Mouse (Mus musculus): ENCODE measurements at regions not wholly inside any gene's neighbourhood (a gene's known extent, or its start where the extent isn't known, plus 50 kb on each side); places are given as distances from the start of the nearest gene placed in this dataset.

- Histone ChIP-seq H3K4me1 (peaks cover 32% of the 10 kb centered on the region), H3K4me3 (no peak overlapping the region), H3K4me2 (no peak overlapping the region), H3K27ac (replicated peaks) (no peak overlapping the region), H3K36me3 (no peaks in the 10 kb centered on the region), H3K9me3 (no peaks in the 10 kb centered on the region; the same call in 1 of the 2 replicates), H3K27me3 (replicated peaks) (no peaks in the 10 kb centered on the region), H3K9ac (no peak overlapping the region)
- no peak for ATAC-seq (ENCODE audit: extremely low read depth, insufficient number of reproducible peaks, low FRiP score, low TSS enrichment)
- 68% methylated on average over 4 of the region's 4 CpGs for WGBS
These were observed 79.2 kb upstream of the 4930583I09Rik start for GRCm38 (mm10) chr17:64915025-64915424.

- ATAC-seq (ENCODE audit: extremely low read depth, insufficient number of reproducible peaks, low FRiP score, low TSS enrichment), result no peak
These were observed 78.4 kb upstream of the 4930583I09Rik start for GRCm38 (mm10) chr17:64914302-64914701.

GRCm38 (mm10) chr17:64908671-64909070 is 72.8 kb upstream of the 4930583I09Rik start:
- Histone ChIP-seq H3K9ac (no peak overlapping the region), H3K4me2 (no peak overlapping the region), H3K4me3 (no peak overlapping the region), H3K4me1 (peaks cover 6% of the 10 kb centered on the region), H3K27ac (replicated peaks) (no peak overlapping the region), H3K9me3 (peaks cover 6% of the 10 kb centered on the region; the same call in 1 of the 2 replicates), H3K36me3 (no peaks in the 10 kb centered on the region), H3K27me3 (replicated peaks) (no peaks in the 10 kb centered on the region)
- ATAC-seq (ENCODE audit: extremely low read depth, insufficient number of reproducible peaks, low FRiP score, low TSS enrichment), result no peak
- 71% methylated on average over 1 of the region's 1 CpGs for WGBS

More at GRCm38 (mm10) chr17:64914302-64914701, 78.4 kb upstream of the 4930583I09Rik start:
- no peaks in the 10 kb centered on the region for H3K27me3 ChIP-seq (replicated peaks)
- no peaks in the 10 kb centered on the region; the same call in 1 of the 2 replicates for H3K9me3 ChIP-seq
- H3K9ac ChIP-seq, result no peak overlapping the region
- 39% methylated on average over 8 of the region's 8 CpGs for WGBS
- no peak overlapping the region for H3K4me3 ChIP-seq
- no peak overlapping the region for H3K27ac ChIP-seq (replicated peaks)
- H3K4me1 ChIP-seq, result peaks cover 29% of the 10 kb centered on the region
- H3K36me3 ChIP-seq, result no peaks in the 10 kb centered on the region
- H3K4me2 ChIP-seq, result 0 out of 2 replicates have a peak overlapping the region, but pooled peaks have one; percentile 7

DNA sequence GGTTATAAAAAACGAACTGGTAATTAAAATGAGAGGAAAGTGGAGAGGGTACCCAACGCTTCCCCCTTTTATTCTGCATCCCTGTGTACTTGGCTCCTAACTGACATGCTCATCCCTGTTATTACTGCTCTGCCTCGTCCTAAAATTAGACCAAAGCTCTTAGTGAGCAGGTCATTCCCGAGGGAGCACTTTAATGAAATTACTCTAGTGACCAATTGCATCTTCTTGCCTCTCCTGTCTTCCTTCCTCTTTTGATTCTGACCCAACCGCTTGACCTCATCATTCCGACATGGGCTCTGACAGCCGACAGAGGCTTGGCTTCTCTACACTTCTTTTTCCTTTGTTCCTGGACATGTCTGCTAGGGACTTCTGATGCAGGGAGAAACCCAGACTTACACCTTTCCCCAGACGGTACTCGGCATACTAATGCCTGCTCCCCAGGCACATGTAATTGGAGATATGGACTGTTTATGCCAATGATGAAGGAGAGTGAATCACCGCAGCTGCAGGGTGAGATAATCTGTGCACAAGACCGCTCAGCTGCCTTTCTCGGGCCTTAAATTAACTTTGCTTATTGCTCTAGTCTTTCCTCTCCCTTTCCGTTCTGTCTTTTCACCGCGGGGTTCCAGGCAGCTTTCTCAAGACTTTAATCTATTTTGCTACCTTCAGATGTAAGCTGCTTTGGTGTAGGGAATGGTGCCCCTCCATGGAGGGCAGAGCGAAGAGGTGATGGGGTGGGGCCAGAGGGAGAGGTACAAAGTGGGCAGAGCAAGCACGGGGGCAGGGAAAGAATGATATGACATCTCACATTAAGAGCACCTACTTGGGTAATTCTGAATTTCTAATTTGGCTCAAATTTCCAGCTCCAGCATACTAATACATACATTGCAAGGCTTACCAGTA is 66.1 kb upstream of the 4930583I09Rik start:
- Histone ChIP-seq H3K27ac (replicated peaks) (no peak overlapping the region), H3K9ac (no peak overlapping the region), H3K4me1 (peaks cover 7% of the 10 kb centered on the region; the same call in 1 of the 2 replicates), H3K4me3 (no peak overlapping the region), H3K27me3 (replicated peaks) (no peaks in the 10 kb centered on the region; the same call in 1 of the 2 replicates), H3K4me2 (no peak overlapping the region), H3K36me3 (no peaks in the 10 kb centered on the region), H3K9me3 (no peaks in the 10 kb centered on the region)
- no peak for ATAC-seq (ENCODE audit: extremely low read depth, insufficient number of reproducible peaks, low FRiP score, low TSS enrichment)
- WGBS, result 52% methylated on average over 17 of the region's 17 CpGs

- Histone ChIP-seq H3K4me3 (no peak overlapping the region), H3K9ac (no peak overlapping the region), H3K27ac (replicated peaks) (no peak overlapping the region), H3K4me2 (no peak overlapping the region), H3K4me1 (peaks cover 7% of the 10 kb centered on the region; the same call in 1 of the 2 replicates), H3K9me3 (no peaks in the 10 kb centered on the region), H3K27me3 (replicated peaks) (no peaks in the 10 kb centered on the region; the same call in 1 of the 2 replicates), H3K36me3 (no peaks in the 10 kb centered on the region)
- 74% methylated on average over 1 of the region's 1 CpGs for WGBS
- ATAC-seq (ENCODE audit: extremely low read depth, insufficient number of reproducible peaks, low FRiP score, low TSS enrichment), result no peak
These were observed 61.6 kb upstream of the 4930583I09Rik start for GRCm38 (mm10) chr17:64897473-64897872.

DNA sequence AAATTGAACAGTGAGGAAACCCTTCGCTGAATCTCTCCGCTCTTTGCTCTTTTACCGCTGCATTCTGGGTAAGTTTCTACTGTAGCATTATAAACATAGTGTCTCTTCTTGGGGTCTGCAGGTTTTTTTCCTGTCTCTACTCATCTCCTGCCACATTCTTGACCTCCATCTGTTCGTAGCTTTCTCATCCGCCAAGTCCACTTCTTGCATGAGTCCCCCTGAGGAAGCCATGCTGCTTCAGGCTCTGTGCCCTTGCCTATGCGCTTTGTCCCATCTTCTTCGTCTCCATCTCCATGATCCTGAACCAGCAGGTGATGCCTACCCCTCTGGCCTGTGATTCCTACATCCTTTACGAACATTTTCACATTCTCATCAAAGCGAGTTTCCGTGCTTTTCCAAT is 60.0 kb upstream of the 4930583I09Rik start:
- no peaks in the 10 kb centered on the region for H3K27me3 ChIP-seq (replicated peaks)
- H3K27ac ChIP-seq (replicated peaks), result no peak overlapping the region
- no peaks in the 10 kb centered on the region for H3K36me3 ChIP-seq
- no peak overlapping the region for H3K9ac ChIP-seq
- 87% methylated on average over 10 of the region's 10 CpGs for WGBS
- no peak for ATAC-seq (ENCODE audit: extremely low read depth, insufficient number of reproducible peaks, low FRiP score, low TSS enrichment)
- H3K4me1 ChIP-seq, result no peaks in the 10 kb centered on the region
- H3K4me3 ChIP-seq, result no peak overlapping the region
- H3K9me3 ChIP-seq, result no peaks in the 10 kb centered on the region
- H3K4me2 ChIP-seq, result no peak overlapping the region

- Histone ChIP-seq H3K4me2 (no peak overlapping the region), H3K9ac (no peak overlapping the region), H3K4me3 (no peak overlapping the region), H3K4me1 (no peaks in the 10 kb centered on the region), H3K27me3 (replicated peaks) (no peaks in the 10 kb centered on the region), H3K27ac (replicated peaks) (no peak overlapping the region), H3K36me3 (no peaks in the 10 kb centered on the region), H3K9me3 (no peaks in the 10 kb centered on the region)
- 77% methylated on average over 10 of the region's 10 CpGs for WGBS
- no peak for ATAC-seq (ENCODE audit: extremely low read depth, insufficient number of reproducible peaks, low FRiP score, low TSS enrichment)
These were observed 59.6 kb upstream of the 4930583I09Rik start for GRCm38 (mm10) chr17:64895466-64895865.

DNA sequence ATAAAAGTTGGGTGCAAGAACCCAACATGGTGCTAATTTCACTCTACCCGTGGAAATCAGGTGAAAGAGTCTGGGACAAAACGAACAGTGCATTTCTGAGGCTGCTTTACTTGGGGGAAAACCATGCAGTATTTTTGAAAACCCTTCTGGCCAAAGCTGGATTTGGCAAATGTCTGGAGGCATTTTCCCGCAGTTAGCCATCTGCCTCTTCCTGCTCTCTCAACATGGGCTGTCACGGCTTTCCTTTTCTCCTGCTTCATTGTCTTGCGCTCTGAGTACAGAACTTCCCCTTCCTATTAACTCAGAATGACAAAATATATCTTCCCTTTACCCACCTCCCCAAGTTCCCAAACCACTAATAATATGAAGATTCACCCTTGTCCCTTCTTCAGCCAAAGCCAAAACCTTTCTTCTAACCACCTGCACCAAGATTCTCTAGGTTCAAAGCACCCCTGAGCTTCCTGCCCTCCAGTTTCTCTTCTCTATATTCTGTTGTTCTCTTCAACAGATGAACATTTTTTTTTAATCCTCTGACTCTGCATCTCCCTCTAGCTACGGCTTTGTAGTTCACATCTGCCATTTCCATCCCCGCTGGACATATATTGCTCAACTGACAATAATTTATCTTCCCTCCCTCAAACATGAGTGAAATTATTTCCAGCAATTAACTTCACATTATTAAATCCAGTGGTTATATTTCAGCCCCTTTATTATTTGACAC is 57.5 kb upstream of the 4930583I09Rik start:
- no peak overlapping the region for H3K4me3 ChIP-seq
- ATAC-seq (ENCODE audit: extremely low read depth, insufficient number of reproducible peaks, low FRiP score, low TSS enrichment), result no peak
- H3K9me3 ChIP-seq, result no peaks in the 10 kb centered on the region
- H3K4me2 ChIP-seq, result no peak overlapping the region
- no peaks in the 10 kb centered on the region for H3K4me1 ChIP-seq
- no peaks in the 10 kb centered on the region for H3K27me3 ChIP-seq (replicated peaks)
- WGBS, result 76% methylated on average over 7 of the region's 7 CpGs
- H3K27ac ChIP-seq (replicated peaks), result no peak overlapping the region
- no peaks in the 10 kb centered on the region for H3K36me3 ChIP-seq
- no peak overlapping the region for H3K9ac ChIP-seq
